Mouse (Mus musculus) thymus, adult 2 months (tissue): ENCODE data around the gene Rps26. TPM values are rescaled to one million over a fixed set of nuclear protein-coding genes. Genes with fewer than 3 reads are reported as not detected.
A peak's percentile ranks its signal among the peaks of the same experiment; 100 is the strongest.
"Not testable (repeated sequence)": the region's sequence is repeated elsewhere in the genome, so short reads cannot be mapped to it uniquely, and the experiment has no call there.

Experiments
- DNase-seq: peaks from one replicate; pipeline ENCODE4 v3.0.0; 2021
- H3K27ac ChIP-seq: fragments of 200-500 bp; 2 replicates; pipeline ENCODE4 v1.5.1; 2012; ENCODE audit warnings: low read length, control low read depth; ENCODE audit not compliant: control insufficient read depth, insufficient read depth
- H3K27me3 ChIP-seq: fragments of 200-500 bp; 2 replicates; pipeline ENCODE4 v1.6.1; 2012; ENCODE audit warnings: mild to moderate bottlenecking, low read length, moderate library complexity, mixed read lengths; ENCODE audit not compliant: control insufficient read depth, insufficient read depth
- H3K36me3 ChIP-seq: fragments of 200-500 bp; 2 replicates; pipeline ENCODE4 v1.6.1; 2012; ENCODE audit warnings: mild to moderate bottlenecking, low read length, moderate library complexity; ENCODE audit not compliant: control insufficient read depth, insufficient read depth
- H3K4me1 ChIP-seq: fragments of 200-500 bp; replicated peaks from 2 replicates; pipeline ENCODE4 v1.6.1; 2012; ENCODE audit warnings: low read length; ENCODE audit not compliant: control insufficient read depth, insufficient read depth
- H3K4me3 ChIP-seq: fragments of 200-500 bp; 2 replicates; pipeline ENCODE4 v1.5.1; 2012; ENCODE audit warnings: mild to moderate bottlenecking, low read length, control low read depth, moderate library complexity; ENCODE audit not compliant: control insufficient read depth, insufficient read depth
- CTCF ChIP-seq: fragments of 200-500 bp; IDR thresholded peaks from 2 replicates; pipeline ENCODE4 v1.5.1; 2012; ENCODE audit warnings: mild to moderate bottlenecking, control low read depth, low read length, moderate library complexity, borderline replicate concordance; ENCODE audit not compliant: control insufficient read depth, poor library complexity, insufficient read depth; ENCODE audit errors: extremely low read depth
- POLR2A ChIP-seq: fragments of 200-500 bp; IDR thresholded peaks from 2 replicates; pipeline ENCODE4 v1.6.1; 2012; ENCODE audit warnings: mild to moderate bottlenecking, low read length, control low read depth, moderate library complexity; ENCODE audit not compliant: control insufficient read depth, poor library complexity, insufficient read depth; ENCODE audit errors: extremely low read depth
- WGBS: fragments of 180-500 bp; shearing (Covaris S2); methylation state at CpG from one replicate; pipeline ENCODE4 v1.1.7; 2018; 5-methylcytosine and 5-hydroxymethylcytosine counted together
- polyA plus RNA-seq: library from polyadenylated mRNA; depleted of rRNA; stranded (reverse); fragments of >200 nt; gene quantifications from 2 replicates; pipeline ENCODE4 v1.2.3, GENCODE M21; 2012

Rps26 gene
- polyA plus RNA-seq, 1 experiment: 1,135 TPM

DNA sequence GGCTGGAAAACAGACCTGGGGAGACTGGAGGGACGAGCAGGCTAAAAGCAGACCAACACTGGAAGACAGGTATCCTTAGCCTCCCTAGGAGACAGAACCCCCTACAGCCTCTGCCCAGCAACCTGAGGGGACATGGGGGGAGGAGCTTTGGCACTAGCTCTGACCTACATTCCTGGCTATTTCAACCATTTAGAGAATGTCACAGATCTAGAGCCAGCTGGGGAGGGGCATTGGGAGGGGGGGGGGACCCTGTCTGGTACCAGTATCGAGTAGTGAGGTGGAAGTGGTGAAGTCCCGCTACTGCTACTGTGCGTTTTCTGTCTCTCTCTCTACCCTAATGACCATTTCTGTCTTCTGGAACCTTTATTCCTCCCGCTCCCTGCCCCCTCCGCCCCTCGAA lies 15.3 kb upstream of the Rps26 start:
- WGBS: 85% methylated on average over 7 of the region's 7 CpGs
- Histone ChIP-seq H3K4me1 (peaks cover 20% of the 10 kb centered on the region), H3K4me3 (no peak overlapping the region), H3K36me3 (no peaks in the 10 kb centered on the region), H3K27ac (no peak overlapping the region), H3K27me3 (no peaks in the 10 kb centered on the region)
- DNase-seq: no peak
- TF ChIP-seq POLR2A (no peak), CTCF (no peak)

DNA sequence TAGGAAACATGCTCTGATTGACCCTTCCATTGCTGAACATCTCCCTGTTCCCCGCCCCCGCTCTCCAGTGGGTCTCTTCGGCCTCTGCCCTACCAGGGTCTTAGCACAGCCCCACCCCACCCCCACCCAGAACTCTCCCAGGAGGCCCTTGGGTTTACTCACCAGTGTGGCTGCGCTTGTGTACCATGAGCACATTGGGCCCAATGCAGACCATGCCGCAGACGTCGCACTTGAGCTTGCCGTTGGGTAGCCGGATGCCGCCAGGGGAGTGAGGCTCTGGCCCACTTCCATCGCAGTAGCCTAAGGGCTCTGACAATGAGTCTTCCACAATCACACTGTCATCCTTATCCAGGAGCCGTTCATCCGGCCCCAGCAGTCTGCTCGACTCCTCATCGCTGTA lies 14.3 kb upstream of the Rps26 start:
- DNase-seq: no peak
- Histone ChIP-seq H3K4me3 (no peak overlapping the region), H3K36me3 (no peaks in the 10 kb centered on the region), H3K27me3 (no peaks in the 10 kb centered on the region), H3K27ac (no peak overlapping the region), H3K4me1 (peaks cover 17% of the 10 kb centered on the region)
- 96% methylated on average over 15 of the region's 15 CpGs for WGBS
- TF ChIP-seq POLR2A (no peak), CTCF (no peak)

DNA sequence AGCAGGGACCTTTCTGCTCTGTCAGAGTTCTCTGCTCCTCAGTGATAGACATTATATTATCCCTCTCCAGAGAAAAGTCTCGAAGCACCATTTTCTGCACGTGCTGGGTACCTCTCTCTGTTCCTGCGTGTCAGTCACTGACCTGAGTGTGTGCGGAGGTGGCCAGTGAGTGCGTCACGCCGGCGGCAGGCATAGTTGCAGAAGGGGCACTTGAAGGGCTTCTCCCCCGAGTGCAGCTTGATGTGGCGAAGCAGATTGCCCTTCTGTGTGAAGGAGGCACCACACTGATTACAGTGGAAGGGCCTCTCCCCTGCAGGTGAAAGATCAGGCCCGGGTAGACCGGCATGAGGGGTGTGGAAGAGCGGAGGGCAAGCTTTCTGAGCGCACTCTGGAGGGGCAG lies 13.5 kb upstream of the Rps26 start:
- Histone ChIP-seq H3K4me3 (no peak overlapping the region), H3K36me3 (no peaks in the 10 kb centered on the region), H3K4me1 (peaks cover 17% of the 10 kb centered on the region), H3K27ac (no peak overlapping the region), H3K27me3 (no peaks in the 10 kb centered on the region)
- TF ChIP-seq CTCF (no peak), POLR2A (no peak)
- WGBS: 93% methylated on average over 14 of the region's 14 CpGs
- DNase-seq: no peak

DNA sequence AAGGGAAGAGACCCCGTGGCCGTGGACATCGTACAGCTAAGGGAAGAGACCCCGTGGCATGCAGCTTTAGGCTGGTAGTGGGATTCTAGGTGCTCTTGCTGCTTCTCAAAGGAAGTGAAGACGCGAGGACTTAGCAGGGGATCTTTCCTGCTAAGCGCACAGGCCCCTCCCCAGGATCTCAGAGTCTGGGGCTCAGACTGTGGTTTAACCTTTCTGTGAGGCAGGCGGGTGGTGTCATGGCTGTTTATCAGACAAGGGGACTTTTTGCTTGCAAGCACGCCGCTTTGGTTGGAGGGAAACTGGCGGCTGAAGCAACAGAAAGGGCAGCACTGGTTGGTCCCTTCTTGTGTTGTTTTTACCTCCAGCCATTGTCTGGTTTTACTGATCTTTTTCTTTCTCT lies 10.5 kb upstream of the Rps26 start:
- Histone ChIP-seq H3K27me3 (no peaks in the 10 kb centered on the region), H3K4me3 (peak overlapping the region; percentile 31), H3K27ac (peak overlapping the region; percentile 86), H3K36me3 (no peaks in the 10 kb centered on the region), H3K4me1 (peaks cover 16% of the 10 kb centered on the region)
- DNase-seq: peak; percentile 79
- WGBS: 2% methylated on average over 11 of the region's 11 CpGs
- peak; percentile 68 for TF ChIP-seq POLR2A
- no peak for TF ChIP-seq CTCF

DNA sequence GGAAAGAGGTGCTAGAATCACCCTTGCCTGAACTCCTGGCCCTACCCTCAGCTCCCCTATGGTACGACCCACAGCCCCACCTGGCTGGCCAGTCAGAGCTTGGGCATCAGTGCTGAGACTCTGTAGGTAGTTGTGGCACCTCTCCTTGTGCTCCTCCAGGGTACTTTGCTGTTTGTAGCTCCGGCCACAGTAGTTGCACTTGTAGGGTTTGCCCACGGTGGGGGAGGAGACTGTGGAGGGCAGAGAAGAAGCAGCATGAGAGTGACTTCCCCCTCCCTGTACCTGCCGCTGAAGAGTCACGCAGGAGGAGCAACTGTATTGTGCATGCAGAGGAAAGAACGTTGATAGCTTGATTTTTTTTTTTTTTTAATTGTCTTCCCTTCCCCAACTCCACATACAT lies 10.0 kb upstream of the Rps26 start:
- peak overlapping the region; percentile 31 for H3K4me3 ChIP-seq
- peak; percentile 51 for DNase-seq
- H3K4me1 ChIP-seq: peaks cover 20% of the 10 kb centered on the region
- H3K27me3 ChIP-seq: no peaks in the 10 kb centered on the region
- no peaks in the 10 kb centered on the region for H3K36me3 ChIP-seq
- TF ChIP-seq CTCF: no peak
- no peak for TF ChIP-seq POLR2A
- H3K27ac ChIP-seq: peak overlapping the region; percentile 86
- 17% methylated on average over 6 of the region's 6 CpGs for WGBS

DNA sequence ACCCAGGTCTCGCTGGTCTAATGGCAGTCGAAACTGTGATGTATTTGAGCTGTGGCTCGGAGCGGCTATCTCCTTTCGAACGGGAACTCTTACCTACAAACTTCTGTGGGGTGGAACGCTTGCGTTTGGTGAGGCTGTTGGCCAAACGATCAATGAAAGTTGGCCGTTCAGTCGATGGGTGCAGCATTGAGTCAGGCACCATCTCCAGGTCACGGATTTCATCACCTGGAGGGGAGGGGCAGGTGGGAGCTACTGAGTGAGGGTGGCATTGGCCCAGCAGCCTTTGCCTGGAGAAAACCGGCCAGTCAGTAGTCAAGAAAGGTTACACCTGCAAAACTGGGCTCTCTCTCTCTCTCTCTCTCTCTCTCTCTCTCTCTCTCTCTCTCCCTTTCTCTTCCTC lies 9.2 kb upstream of the Rps26 start:
- H3K4me3 ChIP-seq: no peak overlapping the region
- peak overlapping the region; percentile 20; the same call in 1 of the 2 replicates for H3K27ac ChIP-seq
- TF ChIP-seq CTCF (no peak), POLR2A (no peak)
- 95% methylated on average over 13 of the region's 13 CpGs for WGBS
- H3K36me3 ChIP-seq: no peaks in the 10 kb centered on the region
- H3K27me3 ChIP-seq: no peaks in the 10 kb centered on the region
- DNase-seq: no peak
- peaks cover 21% of the 10 kb centered on the region for H3K4me1 ChIP-seq

DNA sequence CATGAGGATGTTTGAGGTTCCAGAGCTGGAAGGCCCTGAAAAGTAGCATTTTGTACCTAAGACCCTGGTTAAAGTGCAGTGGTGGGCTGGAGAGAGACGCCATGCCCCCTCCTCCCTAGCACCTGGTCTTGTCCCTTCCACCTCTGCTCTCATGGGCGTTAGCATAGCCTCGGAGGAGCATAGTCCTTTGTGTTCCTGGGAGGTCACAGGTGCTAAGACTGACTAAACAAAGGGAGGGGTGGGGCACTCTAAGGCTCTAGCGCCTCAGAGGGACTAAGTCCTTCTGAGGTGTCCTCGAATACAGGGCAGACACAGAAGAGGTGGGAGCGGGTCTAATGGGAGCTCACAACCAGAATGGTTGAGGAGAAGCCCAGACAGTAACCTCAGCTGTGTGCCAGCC lies 5.0 kb upstream of the Rps26 start:
- no peak for DNase-seq
- no peak overlapping the region for H3K27ac ChIP-seq
- no peaks in the 10 kb centered on the region for H3K36me3 ChIP-seq
- no peak for TF ChIP-seq CTCF
- TF ChIP-seq POLR2A: no peak
- peaks cover 13% of the 10 kb centered on the region for H3K4me1 ChIP-seq
- no peak overlapping the region for H3K4me3 ChIP-seq
- no peaks in the 10 kb centered on the region for H3K27me3 ChIP-seq
- WGBS: 53% methylated on average over 6 of the region's 6 CpGs

DNA sequence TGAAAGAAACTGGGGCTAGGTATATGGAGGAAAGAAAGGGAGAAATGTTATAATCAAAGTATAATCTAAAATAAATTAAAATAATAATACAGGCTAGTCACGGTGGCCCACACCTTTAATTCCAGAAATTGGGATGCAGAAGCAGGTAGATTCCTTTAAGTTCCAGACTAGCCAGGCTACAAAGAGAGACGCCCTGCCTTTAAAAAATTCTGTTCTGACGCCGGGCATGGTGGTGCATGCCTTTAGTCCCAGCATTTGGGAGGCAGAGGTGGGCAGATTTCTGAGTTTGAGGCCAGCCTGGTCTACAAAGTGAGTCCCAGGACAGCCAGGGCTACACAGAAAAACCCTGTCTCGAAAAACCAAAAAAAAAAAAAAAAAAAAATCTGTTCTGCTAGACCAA lies 3.8 kb upstream of the Rps26 start:
- not testable (repeated sequence) for DNase-seq, H3K27me3 ChIP-seq, H3K4me3 ChIP-seq, H3K4me1 ChIP-seq, H3K27ac ChIP-seq, H3K36me3 ChIP-seq
- 90% methylated on average over 5 of the region's 5 CpGs for WGBS
